Mouse (Mus musculus) hindbrain, embryonic 12.5 days (tissue): ENCODE measurements around the gene Hoxc8. TPM values are rescaled to one million over a fixed set of nuclear protein-coding genes. Genes with fewer than 3 reads are reported as not detected.

Experiments used
- ATAC-seq: fragments of 200-750 bp; cut with Nextera tagmentation; 2 replicates; pipeline ENCODE4 v1.8.0; 2017; ENCODE audit warnings: moderate TSS enrichment; ENCODE audit not compliant: low FRiP score
- H3K27ac ChIP-seq: fragments of 300-500 bp; sonication (generic); 2 replicates; pipeline ENCODE4 v1.5.1; 2016; ENCODE audit warnings: mild to moderate bottlenecking
- H3K27me3 ChIP-seq: fragments of 300-500 bp; sonication (generic); 2 replicates; pipeline ENCODE4 v1.6.1; 2016; ENCODE audit warnings: mild to moderate bottlenecking
- H3K36me3 ChIP-seq: fragments of 300-500 bp; sonication (generic); 2 replicates; pipeline ENCODE4 v1.6.1; 2016; ENCODE audit warnings: mild to moderate bottlenecking
- H3K4me1 ChIP-seq: fragments of 300-500 bp; sonication (generic); 2 replicates; pipeline ENCODE4 v1.6.1; 2016
- H3K4me2 ChIP-seq: fragments of 300-500 bp; sonication (generic); replicated peaks from 2 replicates; pipeline ENCODE4 v1.6.1; 2016; ENCODE audit warnings: mild to moderate bottlenecking
- H3K4me3 ChIP-seq: fragments of 300-500 bp; sonication (generic); 2 replicates; pipeline ENCODE4 v1.5.1; 2016; ENCODE audit warnings: mild to moderate bottlenecking
- H3K9ac ChIP-seq: fragments of 300-500 bp; sonication (generic); 2 replicates; pipeline ENCODE4 v1.6.1; 2016; ENCODE audit warnings: mild to moderate bottlenecking, moderate library complexity
- H3K9me3 ChIP-seq: fragments of 300-500 bp; sonication (generic); replicated peaks from 2 replicates; pipeline ENCODE4 v1.6.1; 2016; ENCODE audit warnings: mild to moderate bottlenecking
- WGBS: fragments of 180-500 bp; shearing (Covaris S2); methylation state at CpG from one replicate; pipeline ENCODE4 v1.1.7; 2016; 5-methylcytosine and 5-hydroxymethylcytosine counted together
- polyA plus RNA-seq: library from polyadenylated mRNA; unstranded; fragments of >200 nt; fragmentation: Nextera tagmentation; extraction: Ambion mirVana; gene quantifications from 2 replicates; pipeline ENCODE4 v1.2.1, GENCODE M21; 2016

Gene Hoxc8
- polyA plus RNA-seq, 1 experiment from 2014 or later = not detected

DNA sequence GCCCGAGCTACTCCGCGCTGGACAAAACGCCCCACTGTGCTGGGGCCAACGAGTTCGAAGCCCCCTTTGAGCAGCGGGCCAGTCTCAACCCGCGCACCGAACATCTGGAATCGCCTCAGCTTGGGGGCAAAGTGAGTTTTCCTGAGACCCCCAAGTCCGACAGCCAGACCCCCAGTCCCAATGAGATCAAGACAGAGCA is 23.2 kb upstream of the Hoxc8 start, which contains the start of gene Hoxc5:
TSS of gene Hoxc5 (plus strand) at position 132 of the 199 bp plus-strand sequence.
- WGBS = 5% methylated on average over 12 of the region's 12 CpGs
- ATAC-seq = no peak
- H3K4me1 ChIP-seq = 0 out of 2 replicates have a peak, but pooled peaks cover 7% of the 10 kb centered on the region
- H3K27me3 ChIP-seq = peaks cover 99% of the 10 kb centered on the region
- peak within 1 kb of the TSS; percentile 1; the same call in 1 of the 2 replicates for H3K4me3 ChIP-seq
- H3K9ac ChIP-seq = no peak within 1 kb of the TSS
- H3K4me2 ChIP-seq = peak within 1 kb of the TSS; percentile 17; the same call in 1 of the 2 replicates
- H3K27ac ChIP-seq = no peak within 1 kb of the TSS
- no peaks in the 10 kb centered on the region for H3K36me3 ChIP-seq
- H3K9me3 ChIP-seq = no peaks in the 10 kb centered on the region

DNA sequence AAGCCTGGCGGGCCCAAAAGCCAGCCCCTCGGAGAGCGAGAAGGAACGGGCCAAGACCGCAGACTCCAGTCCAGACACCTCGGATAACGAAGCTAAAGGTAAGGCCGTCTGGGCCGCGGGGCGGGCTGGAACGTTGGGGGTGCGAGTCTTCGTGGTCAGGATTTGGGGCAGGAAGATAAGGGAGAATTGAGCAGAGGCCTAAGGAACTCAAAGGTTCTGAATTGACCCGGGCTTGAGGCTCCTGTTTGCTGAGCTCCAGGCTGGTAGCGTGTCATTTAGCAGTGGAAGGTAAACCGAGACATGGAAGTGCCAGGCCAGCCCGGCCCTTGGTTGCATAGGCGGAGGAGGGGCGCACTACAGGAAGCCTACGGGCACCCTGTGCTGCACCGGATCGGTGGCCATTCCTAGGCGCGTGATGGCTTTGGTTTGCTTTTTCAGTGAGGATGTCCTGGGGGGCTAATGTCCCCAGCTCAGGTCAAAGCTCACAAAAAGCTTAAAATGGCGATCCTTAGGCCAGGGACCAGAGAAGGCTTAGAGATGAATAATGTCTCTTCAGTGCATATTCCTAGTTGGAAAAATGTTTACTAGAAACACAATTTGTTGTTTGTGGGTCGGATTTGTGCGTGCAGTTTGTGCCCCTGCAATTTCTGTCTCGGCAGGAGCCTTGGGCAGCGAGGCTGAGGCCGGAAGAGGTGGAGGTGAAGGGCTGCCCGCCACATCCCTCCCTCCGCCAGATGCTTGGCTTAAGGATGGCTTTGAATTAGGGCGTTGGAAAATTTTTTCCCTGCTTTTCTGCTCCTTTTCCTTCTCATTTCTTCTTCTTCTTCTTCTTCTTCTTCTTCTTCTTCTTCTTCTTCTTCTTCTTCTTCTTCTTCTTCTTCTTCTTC is 22.7 kb upstream of the Hoxc8 start:
- Histone ChIP-seq H3K4me3 (no peak overlapping the region), H3K27me3 (peaks cover 99% of the 10 kb centered on the region), H3K4me1 (0 out of 2 replicates have a peak, but pooled peaks cover 7% of the 10 kb centered on the region), H3K9ac (no peak overlapping the region), H3K36me3 (no peaks in the 10 kb centered on the region), H3K4me2 (no peak overlapping the region), H3K9me3 (no peaks in the 10 kb centered on the region), H3K27ac (no peak overlapping the region)
- WGBS = 2% methylated on average over 34 of the region's 34 CpGs
- ATAC-seq = no peak

DNA sequence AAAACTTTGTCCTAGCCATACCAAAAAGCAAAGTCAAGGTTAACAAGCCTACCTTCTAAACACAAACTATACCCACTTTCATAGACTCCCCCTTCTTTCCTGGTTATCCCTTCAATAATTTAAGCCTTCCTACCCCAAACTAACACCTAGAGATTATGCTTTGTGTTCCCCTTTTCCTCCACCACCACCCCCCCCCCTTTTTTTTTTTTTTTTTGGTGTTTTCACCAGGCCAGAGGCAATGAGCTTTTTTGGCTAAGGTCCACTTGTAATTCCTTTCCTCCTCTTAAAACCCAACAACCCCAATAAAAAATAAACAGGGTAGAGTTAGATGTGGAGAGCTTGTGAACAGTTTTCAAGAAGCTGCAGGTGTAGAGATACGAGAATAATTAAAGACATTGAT is 21.1 kb upstream of the Hoxc8 start:
- Histone ChIP-seq H3K4me1 (0 out of 2 replicates have a peak, but pooled peaks cover 7% of the 10 kb centered on the region), H3K9me3 (no peaks in the 10 kb centered on the region), H3K36me3 (no peaks in the 10 kb centered on the region), H3K4me3 (no peak overlapping the region), H3K9ac (no peak overlapping the region), H3K27me3 (peaks cover 99% of the 10 kb centered on the region), H3K27ac (no peak overlapping the region), H3K4me2 (no peak overlapping the region)
- no peak for ATAC-seq
- WGBS = 35% methylated on average over 1 of the region's 1 CpGs

DNA sequence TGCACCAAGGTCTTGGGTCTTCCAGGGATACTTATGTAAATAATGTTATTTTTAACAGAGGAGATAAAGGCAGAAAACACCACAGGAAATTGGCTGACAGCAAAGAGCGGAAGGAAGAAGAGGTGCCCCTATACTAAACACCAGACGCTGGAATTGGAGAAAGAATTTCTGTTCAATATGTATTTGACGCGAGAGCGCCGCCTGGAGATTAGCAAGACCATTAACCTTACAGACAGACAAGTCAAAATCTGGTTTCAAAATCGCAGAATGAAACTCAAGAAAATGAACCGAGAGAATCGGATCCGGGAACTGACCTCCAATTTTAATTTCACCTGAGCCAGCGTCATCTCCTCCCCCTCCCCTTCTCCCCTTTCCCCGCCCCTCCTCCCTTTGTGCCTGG is 19.7 kb upstream of the Hoxc8 start:
- Histone ChIP-seq H3K27me3 (peaks cover 99% of the 10 kb centered on the region), H3K36me3 (no peaks in the 10 kb centered on the region), H3K27ac (no peak overlapping the region), H3K4me1 (0 out of 2 replicates have a peak, but pooled peaks cover 7% of the 10 kb centered on the region), H3K4me3 (no peak overlapping the region), H3K9me3 (no peaks in the 10 kb centered on the region), H3K4me2 (no peak overlapping the region), H3K9ac (no peak overlapping the region)
- 2% methylated on average over 12 of the region's 12 CpGs for WGBS
- no peak for ATAC-seq

DNA sequence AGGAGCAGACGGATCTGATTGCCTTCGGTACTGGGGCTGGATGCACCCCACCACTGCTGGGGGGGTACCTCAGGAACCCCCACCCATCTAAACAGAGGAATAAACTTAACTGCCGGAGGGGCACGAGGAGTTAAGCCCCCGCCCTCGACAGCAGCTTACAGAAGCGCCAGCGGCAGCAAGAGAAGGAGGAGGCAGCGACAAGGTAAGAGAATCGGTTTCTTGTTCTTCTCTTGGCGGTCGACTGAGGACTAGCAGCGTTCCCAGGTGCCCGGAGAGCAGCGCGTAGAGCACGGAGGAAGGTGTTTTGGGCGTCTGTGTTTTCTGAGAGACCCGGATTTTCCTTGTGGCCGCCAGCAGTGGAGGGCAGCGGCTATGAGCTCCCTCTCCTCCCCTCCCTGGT is 18.2 kb upstream of the Hoxc8 start:
- Histone ChIP-seq H3K4me3 (no peak overlapping the region), H3K4me1 (no peaks in the 10 kb centered on the region), H3K9me3 (no peaks in the 10 kb centered on the region), H3K4me2 (no peak overlapping the region), H3K27ac (no peak overlapping the region), H3K27me3 (peaks cover 99% of the 10 kb centered on the region), H3K9ac (no peak overlapping the region), H3K36me3 (no peaks in the 10 kb centered on the region)
- WGBS = under 1% methylated on average over 21 of the region's 21 CpGs
- no peak for ATAC-seq

DNA sequence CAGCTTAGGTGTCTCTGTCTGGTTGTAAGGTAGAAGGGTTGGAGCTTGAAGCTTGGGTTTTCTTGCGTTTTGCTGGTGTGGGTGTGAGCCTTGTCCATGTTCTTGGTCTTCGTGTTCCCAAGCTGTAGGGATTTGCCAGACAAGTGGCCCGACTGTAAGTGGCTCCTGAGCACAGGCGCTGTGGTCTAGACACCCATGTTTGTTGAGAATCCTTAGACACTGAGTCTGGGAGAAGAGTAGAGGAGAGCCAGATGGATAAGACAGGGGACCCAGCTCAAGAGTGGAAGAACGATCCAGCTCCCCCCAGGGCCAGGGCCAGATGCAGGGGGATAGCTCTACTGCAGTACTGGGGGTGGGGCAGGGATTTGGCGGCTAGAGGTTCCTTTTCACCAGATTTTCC is 17.7 kb upstream of the Hoxc8 start:
- Histone ChIP-seq H3K9ac (no peak overlapping the region), H3K9me3 (no peaks in the 10 kb centered on the region), H3K36me3 (no peaks in the 10 kb centered on the region), H3K27ac (no peak overlapping the region), H3K27me3 (peaks cover 99% of the 10 kb centered on the region), H3K4me3 (no peak overlapping the region), H3K4me2 (no peak overlapping the region), H3K4me1 (no peaks in the 10 kb centered on the region)
- no peak for ATAC-seq
- WGBS = 3% methylated on average over 6 of the region's 6 CpGs

DNA sequence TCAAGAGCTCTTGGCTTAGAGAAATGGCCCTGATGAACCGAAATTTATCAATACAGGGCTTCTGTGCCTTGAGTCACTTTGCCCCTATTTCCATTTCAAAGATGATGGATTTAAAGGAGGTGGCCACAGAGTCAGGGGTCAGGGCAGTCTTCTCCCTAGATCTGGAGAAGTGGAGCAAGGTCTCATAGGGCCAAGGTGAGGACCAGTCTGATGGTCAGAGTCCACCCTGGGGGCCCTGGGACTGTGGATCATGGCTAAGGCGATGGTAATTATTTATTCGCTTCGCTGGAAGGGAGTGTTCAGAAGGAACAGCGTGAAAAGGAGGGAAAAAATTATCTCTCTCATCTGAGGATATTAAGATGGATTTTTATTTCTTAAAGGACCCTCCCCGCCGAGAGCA is 15.4 kb upstream of the Hoxc8 start:
- no peak overlapping the region for H3K4me3 ChIP-seq
- no peak overlapping the region for H3K27ac ChIP-seq
- no peaks in the 10 kb centered on the region for H3K4me1 ChIP-seq
- WGBS = 3% methylated on average over 7 of the region's 7 CpGs
- H3K9ac ChIP-seq = no peak overlapping the region
- H3K36me3 ChIP-seq = no peaks in the 10 kb centered on the region
- ATAC-seq = no peak
- H3K4me2 ChIP-seq = no peak overlapping the region
- H3K27me3 ChIP-seq = peaks cover 100% of the 10 kb centered on the region
- H3K9me3 ChIP-seq = no peaks in the 10 kb centered on the region

DNA sequence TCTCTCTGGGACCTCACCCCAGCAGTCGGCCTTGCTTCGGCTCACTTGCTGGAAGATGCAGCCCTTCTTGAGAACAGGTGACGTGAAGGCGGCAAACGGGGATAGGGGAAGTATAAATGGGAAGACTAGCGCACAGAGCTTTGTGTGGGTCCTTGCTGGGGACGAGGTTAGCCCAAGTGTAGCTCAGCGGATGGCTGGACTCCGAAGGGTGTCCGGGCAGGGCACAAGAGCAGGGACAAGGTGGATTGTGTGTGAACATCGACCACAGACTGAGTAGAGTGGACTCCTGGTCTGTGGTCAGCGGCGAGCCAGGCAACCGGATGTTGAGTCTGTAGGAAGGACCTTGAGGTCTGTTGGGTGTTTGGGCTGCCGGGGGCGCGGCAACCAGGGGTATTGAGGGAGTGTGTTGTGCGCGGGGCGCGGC is 14.7 kb upstream of the Hoxc8 start:
- peaks cover 100% of the 10 kb centered on the region for H3K27me3 ChIP-seq
- no peaks in the 10 kb centered on the region for H3K4me1 ChIP-seq
- H3K9ac ChIP-seq = no peak overlapping the region
- ATAC-seq = no peak
- no peak overlapping the region for H3K4me3 ChIP-seq
- WGBS = under 1% methylated on average over 21 of the region's 21 CpGs
- no peaks in the 10 kb centered on the region for H3K36me3 ChIP-seq
- no peak overlapping the region for H3K27ac ChIP-seq
- no peak overlapping the region for H3K4me2 ChIP-seq
- H3K9me3 ChIP-seq = no peaks in the 10 kb centered on the region

DNA sequence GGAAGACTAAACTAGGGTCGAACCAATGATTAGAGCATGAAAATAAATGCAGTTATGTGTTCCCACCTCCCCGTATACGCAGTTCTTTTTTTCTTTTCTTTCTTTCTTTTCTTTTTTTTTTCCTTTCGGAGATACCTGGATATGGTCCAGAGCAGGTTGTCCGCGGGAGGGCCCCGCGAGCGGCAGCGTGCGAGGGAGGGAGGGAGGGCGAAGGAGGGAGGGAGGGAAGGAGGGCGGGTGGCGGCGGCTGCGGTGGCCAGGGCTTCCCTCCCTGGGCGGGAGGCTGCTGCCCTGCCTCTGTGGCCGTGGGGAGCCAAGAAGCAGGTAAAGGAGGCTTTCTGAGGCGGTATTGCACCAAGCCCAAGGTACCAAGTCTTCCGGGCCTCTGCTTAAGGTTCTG is 14.2 kb upstream of the Hoxc8 start, which contains the start of gene Hoxc9:
TSS of gene Hoxc9 (plus strand) at position 269 of the 400 bp plus-strand sequence.
- WGBS = under 1% methylated on average over 19 of the region's 20 CpGs
- no peak for ATAC-seq
- H3K9ac ChIP-seq = no peak within 1 kb of the TSS
- H3K9me3 ChIP-seq = no peaks in the 10 kb centered on the region
- no peak within 1 kb of the TSS for H3K4me2 ChIP-seq
- H3K27ac ChIP-seq = no peak within 1 kb of the TSS
- H3K4me1 ChIP-seq = no peaks in the 10 kb centered on the region
- no peak within 1 kb of the TSS for H3K4me3 ChIP-seq
- H3K27me3 ChIP-seq = peaks cover 100% of the 10 kb centered on the region
- no peaks in the 10 kb centered on the region for H3K36me3 ChIP-seq

DNA sequence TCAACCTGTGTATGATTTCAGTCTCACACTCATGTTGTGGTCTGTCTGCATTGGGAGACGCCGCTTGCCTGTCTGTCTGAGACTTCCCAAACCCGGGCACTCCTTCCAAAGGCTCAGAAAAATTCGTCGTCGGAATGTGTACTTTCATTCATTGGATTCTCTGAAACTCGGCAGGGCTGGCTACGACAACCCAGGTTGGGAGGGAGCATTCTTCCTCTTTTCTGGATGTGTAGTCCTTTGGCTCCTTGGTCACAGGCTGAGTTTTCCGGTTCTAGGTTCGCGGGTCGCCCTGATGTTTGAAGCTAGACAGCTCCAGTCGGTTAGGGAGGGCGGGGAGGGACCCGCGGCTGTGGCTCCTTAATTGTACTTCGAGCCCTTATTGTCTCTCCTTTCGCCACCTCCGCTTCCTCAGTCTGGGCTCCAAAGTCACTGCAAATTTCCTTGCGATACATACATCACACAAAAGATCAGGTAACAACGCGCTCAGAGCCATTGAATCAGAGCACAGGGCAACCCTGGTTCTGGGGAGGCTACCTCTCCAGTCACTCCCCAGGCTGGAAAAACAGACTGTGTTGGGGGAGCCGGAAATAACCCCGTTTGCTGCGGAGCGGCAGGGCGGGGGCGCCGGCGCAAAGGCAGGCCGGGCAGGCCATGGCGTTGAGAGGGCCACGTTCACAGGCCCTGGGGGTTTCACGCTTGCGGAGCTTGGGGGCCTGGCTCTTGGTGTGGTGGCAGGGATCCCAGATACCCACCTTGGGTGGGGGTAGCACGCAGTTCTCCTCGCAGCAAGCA is 13.6 kb upstream of the Hoxc8 start:
- no peak for ATAC-seq
- Histone ChIP-seq H3K9me3 (no peaks in the 10 kb centered on the region), H3K27me3 (peaks cover 100% of the 10 kb centered on the region), H3K4me3 (no peak overlapping the region), H3K4me2 (no peak overlapping the region), H3K4me1 (peaks cover 5% of the 10 kb centered on the region; the same call in 1 of the 2 replicates), H3K9ac (no peak overlapping the region), H3K36me3 (no peaks in the 10 kb centered on the region), H3K27ac (no peak overlapping the region)
- WGBS = under 1% methylated on average over 37 of the region's 37 CpGs

DNA sequence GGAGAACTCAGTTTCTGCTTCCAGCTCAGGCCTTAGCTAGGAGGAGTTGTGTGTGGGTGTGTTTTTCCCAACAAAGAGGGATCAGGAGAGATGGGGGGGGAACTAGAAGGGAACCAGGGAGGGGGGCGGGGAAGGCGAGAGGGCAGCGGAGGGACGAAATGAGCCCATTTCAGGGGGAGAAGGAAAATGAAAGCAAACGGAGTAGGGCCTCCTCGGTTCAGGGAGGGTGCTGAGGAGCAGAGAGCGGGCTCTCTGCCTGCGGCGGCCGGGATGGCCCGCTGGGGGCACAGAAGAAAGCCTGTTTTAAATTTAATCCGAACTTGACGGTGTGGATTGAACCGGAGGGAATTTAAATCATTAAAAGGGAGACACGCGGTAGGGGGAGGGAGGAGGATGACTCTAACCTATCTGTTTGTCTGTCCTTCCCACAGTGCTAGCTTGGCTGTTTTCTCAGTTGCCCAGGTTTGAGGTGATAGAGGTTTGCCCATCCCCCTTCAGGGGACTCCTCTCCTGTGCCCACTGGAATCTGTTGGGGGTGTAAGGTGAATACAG is 12.9 kb upstream of the Hoxc8 start:
- no peak overlapping the region for H3K9ac ChIP-seq
- no peaks in the 10 kb centered on the region for H3K36me3 ChIP-seq
- no peak overlapping the region for H3K4me2 ChIP-seq
- no peak overlapping the region for H3K27ac ChIP-seq
- no peak for ATAC-seq
- no peak overlapping the region for H3K4me3 ChIP-seq
- H3K4me1 ChIP-seq = peaks cover 7% of the 10 kb centered on the region; the same call in 1 of the 2 replicates
- H3K9me3 ChIP-seq = no peaks in the 10 kb centered on the region
- peaks cover 100% of the 10 kb centered on the region for H3K27me3 ChIP-seq
- 1% methylated on average over 16 of the region's 16 CpGs for WGBS
